Mouse (Mus musculus) yolk sac, embryonic 10.5 days (tissue): ENCODE results near the gene Rbms2.
"Not testable (repeated sequence)": the region's sequence is repeated elsewhere in the genome, so short reads cannot be mapped to it uniquely, and the experiment has no call there.

Source experiments
- DNase-seq: peaks from one replicate; pipeline ENCODE4 v3.0.0-alpha.2; 2017; ENCODE audit warnings: low spot score

Gene Rbms2

DNA sequence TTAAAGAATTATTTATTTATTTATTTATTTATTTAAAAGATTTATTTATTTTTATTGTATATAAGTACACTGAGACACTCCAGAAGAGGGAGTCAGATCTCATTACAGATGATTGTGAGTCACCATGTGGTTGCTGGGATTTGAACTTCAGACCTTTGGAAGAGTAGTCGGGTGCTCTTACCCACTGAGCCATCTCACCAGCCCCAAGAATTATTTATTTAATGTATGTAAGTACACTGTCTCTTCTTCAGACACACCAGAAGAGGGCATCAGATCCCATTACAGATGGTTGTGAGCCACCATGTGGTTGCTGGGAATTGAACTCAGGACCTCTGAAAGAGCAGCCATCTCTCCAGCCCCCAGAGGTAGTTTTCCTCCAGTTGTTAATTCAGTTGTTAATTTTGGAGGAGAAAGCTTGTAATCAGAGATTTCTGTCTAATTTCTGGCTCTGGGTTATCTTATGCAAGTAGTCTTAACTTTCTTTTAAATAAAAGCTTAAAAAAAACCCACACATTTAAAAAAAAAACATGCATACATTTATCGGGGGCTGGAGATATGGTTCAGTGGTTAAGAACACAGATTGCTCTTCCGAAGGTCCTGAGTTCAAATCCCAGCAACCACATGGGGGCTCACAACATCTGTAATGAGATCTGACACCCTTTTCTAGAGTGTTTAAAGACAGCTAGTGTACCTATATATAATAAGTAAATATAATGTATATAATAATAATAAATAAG, 12.1 kb upstream of the Rbms2 start:
- not testable (repeated sequence) for DNase-seq

DNA sequence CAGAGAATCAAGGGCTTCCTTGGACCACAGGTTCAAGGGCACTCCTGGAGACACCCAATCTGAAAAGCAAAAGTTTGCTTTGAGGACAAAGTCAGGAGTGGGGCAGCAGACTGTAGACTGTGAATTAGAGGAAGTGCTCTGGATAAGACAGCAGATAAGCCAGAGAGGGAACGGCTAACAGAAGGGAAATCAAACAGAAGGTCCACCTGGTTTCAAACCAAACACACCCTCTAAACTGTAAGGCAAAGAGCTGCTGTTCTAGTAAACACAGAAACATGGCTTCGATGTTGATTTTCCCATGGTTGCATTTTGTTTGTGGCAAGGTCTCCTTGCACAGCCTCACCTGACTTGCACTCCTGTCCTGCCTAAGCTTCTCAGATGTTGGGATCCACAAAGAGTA, 11.4 kb upstream of the Rbms2 start:
- no peak for DNase-seq

DNA sequence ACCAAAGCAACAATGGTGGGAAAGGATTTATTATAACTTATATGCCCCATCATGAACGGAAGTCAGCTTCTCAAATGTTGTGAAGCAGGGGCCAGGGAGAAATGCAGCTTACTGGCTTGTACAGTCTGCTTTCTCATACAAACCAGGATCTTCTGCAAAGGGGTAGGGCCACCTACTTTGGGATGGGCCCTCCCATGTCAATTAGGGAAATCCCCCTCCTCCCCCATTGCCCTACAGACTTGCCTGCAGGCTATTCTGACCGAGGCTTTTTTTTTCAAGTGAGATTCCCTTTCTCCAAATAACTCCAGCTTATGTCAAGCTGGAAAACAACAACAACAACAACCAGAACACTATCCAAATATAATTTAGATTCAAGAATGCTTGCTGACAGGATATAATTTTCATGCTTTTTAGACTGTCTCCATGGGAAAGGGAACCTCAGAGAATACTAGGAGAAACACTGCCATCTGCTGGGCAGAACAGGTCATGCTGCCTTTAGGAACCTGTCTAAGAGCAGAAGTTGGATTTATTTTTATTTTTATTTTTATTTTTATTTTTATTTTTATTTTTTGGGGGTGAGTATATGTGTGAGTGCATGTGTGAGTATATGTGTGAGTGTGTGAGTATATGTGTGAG, 8.3 kb upstream of the Rbms2 start:
- no peak for DNase-seq

DNA sequence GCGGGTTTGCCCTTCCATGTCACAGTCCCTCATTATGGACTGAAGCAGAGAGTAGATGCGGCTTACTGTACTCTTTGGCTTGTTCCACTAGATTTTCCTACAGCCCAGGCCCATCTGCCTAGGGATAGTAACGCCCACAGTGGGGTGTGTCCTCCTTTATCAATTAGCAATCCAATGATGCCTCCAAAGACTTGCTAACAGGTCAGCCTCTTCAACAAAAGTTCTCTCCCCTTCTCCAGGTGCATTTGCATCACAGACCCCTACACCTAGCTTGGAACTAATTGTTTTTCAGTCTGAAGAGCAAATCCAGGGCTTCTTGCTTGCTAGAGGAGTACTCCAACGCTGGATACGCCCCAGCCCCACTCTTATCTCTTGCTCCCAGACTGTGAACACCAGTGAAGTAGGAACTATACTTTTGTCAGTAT, 7.1 kb upstream of the Rbms2 start:
- no peak for DNase-seq

DNA sequence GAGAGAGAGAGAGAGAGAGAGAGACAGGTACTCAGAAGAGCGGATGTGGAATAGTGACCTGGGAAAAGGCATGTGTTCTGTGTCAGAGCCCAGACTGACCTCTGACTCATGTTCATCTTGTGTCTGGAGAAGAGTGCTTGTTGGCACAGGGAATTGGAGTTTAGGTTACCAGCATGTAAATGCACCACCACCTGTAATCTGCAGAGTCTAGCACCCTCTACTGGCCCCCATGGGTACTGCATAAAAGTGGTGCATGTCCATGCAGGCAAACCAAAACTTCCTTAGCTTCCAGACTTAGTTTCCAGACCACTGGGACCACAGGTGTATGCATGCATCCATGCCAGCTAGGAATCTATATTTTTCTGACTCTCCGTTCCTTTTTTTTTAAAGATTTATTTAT, 5.9 kb upstream of the Rbms2 start:
- peak; percentile 82 for DNase-seq

DNA sequence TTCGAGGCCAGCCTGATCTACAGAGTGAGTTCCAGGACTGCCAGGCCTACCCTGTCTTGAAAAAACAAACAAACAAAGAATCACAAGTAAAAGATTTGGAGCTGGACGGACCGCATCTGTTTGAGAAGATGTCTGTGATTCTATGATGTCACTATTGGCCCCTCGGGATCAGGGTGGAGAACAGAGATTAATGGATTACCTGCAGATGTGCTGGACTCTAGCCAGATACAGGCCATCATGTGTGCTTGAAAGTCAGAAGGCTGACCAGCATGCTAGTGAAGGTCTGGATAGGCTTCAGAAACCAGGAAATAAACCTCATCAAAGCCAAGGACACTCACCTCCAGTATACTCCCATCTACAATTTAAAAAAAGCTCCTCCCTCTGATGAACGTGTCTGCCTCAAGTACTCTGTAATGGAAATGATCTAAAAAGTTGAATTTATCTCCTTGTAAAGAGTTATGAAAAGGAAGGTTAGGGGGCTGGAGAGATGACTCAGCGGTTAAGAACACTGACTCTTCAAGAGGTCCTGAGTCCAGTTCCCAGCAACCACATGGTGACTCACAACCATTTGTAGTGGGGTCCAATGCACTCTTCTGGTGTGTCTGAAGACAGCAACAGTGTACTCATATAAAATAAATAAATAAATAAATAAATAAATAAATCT, 5.3 kb upstream of the Rbms2 start:
- DNase-seq, result no peak

DNA sequence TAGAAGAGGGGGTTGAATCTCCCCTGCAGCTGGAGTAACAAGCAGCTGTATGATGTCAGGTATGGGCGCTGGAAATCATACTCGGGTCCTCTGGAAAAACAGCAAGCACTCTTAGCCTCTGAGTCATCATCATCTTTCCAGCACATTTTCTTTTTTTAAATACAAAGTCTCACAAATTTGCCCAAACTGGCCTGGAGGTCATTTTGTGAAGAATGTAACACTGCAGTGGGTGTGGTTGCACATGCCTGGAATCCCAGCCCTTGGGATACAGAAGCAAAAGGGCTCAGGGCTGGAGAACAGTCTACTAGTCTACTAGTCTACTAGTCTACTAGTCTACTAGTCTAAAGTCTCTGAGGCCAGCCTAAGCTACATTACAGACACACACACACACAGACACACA, 4.2 kb upstream of the Rbms2 start:
- DNase-seq, result no peak

DNA sequence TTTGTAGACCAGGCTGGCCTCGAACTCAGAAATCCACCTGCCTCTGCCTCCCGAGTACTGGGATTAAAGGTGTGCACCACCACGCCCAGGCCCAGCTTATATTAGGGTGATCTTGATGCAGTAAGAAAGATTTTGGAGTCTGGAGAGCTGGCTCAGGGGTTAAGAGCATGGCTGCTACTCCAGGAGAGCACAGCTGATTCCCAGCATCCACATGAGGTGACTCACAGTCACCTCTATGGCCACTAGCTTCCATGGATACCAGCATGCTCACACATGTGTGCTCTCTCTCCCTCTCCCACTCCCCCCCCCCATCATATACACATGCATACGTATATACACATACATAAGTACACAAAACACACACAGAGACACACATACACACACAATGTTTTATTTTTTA, 2.8 kb downstream of the Rbms2 start:
- DNase-seq, result no peak

DNA sequence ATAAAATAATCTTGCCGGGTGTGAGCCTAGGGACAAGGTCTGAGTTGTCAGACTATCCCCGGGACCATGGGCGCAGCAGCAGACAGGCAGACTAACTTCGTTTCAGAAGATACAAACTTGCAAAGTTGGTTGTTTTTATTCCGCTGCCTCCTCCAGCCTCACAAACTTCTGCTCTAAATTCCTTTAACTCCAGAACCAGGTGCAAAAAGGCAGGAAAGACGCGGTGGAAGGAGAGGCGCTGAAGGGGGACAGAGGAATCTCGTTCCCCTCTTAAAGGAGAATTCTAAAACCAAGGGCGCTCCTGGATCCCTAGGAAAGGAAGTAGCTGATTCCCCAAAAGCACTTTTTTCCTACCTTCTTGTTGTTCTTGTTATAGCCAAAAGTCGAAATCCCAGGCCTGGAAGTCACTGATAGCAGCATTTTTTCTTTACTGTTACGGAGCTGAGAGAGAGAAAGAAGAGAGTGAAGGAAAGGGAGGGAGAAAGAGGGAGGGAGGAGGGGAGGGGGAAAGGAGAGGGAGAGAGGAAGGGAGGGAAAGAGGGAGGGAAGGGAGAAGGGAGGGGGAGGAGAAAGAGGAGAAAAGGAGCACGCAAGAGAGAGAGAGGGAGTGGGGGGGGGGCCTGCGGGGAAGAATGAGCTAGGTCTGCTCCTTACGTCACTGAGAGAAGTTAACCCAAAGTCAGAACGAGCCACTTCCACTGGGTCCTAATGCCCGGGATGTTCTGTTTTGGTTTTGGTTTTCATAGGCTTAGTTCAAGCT, 3.9 kb downstream of the Rbms2 start:
- peak; percentile 88 for DNase-seq

DNA sequence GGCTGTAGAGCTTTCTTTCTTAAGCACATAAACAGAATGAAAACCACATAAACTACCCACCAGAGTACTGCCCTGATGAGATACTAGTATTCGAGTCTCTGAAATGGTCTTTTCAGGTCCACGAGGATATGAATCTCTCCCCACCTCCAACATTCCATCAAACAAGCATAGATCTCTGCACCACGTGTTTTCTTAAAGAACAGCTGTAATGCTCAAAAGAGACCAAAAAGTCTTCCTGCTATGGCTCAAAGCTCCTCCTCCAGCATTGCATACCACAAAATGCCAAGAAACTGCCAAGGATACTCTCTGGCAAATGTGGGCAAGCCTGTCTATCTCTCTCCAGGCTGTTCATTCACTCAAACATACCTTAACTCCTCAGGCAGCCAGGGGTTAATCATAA, 4.8 kb downstream of the Rbms2 start:
- DNase-seq, result no peak

DNA sequence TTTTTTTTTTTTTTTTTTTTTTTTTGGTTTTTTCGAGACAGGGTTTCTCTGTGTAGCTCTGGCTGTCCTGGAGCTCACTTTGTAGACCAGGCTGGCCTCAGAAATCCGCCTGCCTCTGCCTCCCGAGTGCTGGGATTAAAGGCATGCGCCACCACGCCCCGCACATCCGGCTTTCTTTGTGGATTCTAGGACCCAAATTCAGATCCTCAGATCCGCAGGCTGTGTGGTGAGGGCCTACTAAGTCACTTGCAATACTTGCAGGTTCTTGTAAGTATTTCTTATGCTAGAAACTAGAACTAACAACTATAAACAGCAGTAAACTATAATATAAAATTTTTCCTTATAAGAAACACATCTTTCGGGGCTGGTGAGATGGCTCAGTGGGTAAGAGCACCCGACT, 8.7 kb downstream of the Rbms2 start:
- DNase-seq, result not testable (repeated sequence)

DNA sequence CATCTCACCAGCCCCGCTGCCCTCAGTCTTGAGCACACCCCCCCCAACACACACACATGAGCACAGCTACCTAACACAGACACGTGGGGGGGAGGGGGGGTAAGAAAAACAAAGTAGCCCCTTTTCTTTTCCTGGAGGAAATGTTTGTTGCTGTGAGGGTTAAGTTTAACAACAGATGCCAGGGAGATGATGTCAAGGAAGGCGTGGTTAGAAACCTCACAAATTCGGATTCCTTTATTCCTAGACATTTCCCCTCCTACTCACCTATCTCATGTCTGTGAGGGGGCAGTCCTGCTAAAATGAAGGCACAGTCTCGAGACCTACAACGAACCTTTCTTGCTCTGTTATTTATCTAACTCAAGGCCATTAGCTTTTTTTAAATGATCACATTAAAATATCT, 13.0 kb downstream of the Rbms2 start:
- no peak for DNase-seq

DNA sequence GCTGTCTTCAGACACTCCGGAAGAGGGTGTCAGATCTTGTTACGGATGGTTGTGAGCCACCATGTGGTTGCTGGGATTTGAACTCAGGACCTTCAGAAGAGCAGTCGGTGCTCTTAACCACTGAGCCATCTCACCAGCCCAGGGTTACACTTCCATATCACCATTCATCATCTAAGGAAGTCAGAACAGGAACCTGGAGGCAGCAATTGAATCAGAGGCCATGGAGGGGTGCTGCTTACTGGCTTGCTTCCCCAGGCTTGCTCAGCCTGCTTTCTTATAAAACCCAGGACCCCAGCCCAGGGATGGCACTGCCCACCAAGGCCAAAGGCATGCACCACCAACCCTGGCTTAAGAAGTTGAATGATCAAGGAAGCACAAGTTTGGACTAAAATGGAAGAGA, 14.4 kb downstream of the Rbms2 start:
- not testable (repeated sequence) for DNase-seq

DNA sequence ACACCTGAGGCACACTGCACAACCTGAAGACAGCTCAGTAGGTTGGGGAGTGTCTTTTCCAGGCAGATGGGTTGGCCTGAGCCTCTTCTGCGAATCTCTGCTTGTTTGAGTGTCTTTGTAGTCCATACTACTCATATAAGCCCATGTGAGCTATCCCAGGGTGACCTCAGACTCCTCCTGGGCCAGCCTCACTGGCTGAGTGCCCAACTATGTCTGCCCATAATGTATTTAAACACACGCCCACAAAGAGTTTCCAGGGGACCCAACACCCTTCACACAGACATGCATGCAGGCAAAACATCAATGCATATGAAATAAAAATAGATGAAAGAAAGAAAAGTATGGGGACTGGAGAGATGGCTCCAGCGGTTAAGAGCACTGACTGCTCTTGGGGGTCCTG, 26.1 kb downstream of the Rbms2 start:
- DNase-seq, result no peak

DNA sequence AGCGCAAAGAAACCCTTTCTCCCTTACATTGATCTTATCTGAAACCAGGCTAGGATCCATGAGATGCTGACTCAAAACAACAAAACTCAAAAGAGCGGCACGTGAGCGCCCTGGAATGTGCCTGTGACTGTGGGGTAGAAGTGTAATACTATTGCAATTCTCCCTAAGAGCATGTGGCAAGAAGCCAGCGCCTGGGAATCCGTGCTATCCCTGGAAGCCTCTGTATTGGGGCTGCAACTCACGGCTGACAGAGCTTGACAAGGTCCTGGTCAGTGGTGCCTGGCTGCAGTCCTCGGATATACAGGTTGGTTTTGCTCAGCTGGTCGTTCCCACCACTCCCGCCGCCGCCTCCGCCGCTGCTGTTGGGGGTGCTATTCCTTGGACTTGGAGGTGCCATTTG, 29.2 kb downstream of the Rbms2 start:
- DNase-seq, result no peak

DNA sequence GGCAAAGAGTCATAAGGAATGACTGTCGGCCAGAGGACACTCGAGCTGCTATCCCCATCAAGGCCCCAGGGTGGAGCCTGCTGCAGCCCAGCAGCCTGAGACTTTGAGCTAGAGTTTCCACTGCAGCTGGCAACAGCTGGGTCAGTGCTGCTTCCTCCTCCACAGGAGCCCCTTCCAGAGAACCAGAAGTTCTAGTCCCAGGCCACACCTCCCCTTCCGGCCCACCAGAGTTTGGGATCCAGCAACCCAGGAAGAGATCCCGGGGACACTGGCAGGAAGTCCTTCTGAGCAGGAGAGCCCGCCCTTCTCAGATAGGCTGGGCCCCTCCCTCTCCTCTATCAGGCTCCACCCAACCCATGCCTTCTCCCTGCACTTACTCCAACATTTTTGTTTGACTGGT, 30.5 kb downstream of the Rbms2 start:
- DNase-seq, result peak; percentile 80

DNA sequence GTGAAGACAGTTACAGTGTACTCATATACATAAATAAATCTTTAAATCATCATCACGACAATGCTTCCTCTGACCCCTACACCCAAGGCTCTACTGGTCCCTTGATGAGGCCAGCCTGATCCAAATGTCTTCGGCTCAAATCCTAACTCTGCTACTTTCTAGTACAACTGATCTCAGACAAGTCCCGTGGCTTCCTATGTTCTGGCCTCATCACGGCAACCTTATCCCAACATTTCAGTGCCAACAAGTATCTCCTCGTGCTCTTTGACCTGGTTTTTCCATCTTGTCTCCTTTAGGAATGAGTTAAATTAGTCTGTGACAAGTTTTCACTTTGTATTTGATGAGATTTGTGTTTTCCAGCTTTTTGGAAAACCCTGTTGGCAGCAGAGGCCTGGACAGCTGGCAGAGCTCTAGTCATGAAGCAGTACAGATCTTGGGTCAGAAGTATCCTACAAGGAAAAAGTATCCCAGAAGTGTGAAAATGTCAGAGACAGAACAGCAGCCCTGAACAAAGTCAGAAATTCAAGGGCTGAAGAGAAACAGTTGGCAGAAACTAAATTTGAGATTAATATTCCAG, 31.2 kb downstream of the Rbms2 start:
- DNase-seq, result no peak

DNA sequence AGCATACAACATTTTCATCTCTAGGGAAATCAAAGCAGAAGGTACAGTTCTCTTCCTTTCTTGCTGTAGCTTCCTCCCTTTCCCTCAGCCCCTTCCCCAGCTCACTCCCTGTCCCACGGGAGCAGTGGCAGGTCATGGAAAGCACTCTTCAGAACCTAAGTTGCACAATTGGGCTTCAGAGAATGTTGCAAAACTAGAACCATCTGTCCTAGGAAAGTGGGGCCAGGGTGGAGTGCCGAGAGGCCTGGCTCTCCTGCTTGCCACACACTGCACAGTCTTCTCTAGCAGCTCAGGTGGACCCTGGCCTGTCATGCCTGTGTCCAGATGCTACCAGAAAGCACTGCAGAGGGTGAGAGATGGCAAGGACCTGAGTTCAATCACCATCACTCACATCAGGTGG, 35.1 kb downstream of the Rbms2 start:
- no peak for DNase-seq

DNA sequence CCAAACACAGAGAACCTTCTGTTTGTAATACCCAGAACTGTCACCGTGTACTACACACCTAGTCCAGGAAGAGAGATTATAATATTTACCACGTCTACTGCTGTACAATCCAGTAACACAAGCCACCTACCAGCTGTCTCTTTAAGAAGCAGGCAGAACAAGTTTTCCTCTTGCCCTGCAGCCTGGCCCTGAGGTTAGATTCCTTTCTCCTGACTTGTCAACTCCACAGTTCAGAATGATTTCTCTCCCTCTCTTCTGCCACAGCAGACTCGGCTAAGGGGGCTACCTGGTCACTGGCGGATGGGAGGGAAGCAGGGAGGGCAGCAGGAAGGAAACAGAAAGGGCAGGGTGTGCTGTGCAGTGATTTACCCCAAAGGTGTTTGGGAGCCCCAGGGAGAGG, 36.4 kb downstream of the Rbms2 start:
- peak; percentile 36 for DNase-seq

DNA sequence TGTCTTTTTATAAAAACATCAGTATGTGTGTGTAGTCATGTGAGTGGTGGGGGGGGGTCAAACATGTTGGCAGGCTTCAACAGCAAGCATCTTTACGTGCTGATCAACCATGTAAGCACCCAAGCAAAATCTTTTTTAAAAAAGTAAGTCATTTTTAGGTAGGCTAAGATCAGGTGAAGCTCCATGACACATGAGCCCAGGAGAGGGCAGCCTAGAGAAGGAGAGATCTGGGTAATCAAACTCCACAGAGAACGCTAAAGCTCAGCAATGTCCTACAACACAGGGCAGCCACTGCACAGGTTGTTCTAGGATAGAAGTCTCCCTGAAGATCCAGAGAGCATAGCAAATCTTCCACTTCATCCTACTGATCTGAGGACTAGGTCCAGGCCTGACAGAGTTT, 37.9 kb downstream of the Rbms2 start:
- no peak for DNase-seq

DNA sequence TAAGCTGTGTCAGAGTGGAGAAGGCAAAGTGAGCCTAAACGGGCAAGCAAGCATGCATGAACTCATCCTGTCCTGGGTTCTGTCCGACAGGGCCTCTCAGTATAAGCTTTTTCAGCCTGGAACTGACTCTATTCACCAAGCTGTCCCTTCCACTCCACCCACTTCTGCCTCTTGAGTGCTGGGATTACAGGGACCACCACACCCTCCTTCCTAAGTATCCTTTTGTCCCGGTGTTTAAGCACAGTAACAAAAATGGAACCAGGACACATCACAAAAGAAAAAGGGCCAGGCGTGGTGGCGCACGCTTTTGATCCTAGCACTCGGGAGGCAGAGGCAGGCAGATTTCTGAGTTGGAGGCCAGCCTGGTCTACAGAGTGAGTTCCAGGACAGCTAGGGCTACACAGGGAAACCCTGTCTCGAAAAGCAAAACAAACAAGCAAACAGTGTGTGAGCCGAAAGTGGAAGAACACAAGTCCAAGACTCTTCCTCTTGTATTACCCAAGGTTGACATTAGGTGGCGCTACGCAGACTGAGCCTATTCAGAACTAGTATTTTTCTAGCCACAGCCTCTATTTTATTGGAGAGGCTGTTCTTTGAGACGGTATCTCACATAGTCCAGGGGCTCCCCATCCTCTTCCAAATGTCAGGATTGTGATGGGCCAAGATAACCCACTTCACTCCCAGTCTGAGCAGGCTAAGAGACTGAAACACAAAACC, 39.7 kb downstream of the Rbms2 start:
- DNase-seq, result no peak

DNA sequence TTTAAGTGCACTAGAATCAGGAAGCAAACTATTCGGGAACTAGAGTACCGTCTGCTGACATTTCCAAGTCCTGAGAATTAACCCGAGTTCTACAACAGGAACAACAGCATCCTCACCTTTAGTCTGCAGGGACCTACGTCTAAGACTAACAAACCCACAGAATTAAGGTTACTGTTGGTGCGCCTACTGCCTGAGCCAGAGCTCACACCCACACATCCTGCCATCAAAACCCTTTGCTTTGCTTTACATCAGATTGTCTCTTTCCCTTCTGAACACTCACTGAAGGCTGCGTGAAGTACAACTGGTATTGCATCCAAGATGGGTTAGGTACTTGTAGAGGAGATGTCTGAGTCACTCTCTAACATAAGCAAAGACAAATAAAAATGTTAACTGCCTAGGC, 44.7 kb downstream of the Rbms2 start:
- no peak for DNase-seq
